Mouse (Mus musculus): ENCODE results near the gene Arhgef2. TPM values are rescaled to one million over a fixed set of nuclear protein-coding genes. Genes with fewer than 3 reads are reported as not detected.

Arhgef2 gene
- polyA plus RNA-seq, 1 experiment from 2014 or later, result 102 TPM

DNA sequence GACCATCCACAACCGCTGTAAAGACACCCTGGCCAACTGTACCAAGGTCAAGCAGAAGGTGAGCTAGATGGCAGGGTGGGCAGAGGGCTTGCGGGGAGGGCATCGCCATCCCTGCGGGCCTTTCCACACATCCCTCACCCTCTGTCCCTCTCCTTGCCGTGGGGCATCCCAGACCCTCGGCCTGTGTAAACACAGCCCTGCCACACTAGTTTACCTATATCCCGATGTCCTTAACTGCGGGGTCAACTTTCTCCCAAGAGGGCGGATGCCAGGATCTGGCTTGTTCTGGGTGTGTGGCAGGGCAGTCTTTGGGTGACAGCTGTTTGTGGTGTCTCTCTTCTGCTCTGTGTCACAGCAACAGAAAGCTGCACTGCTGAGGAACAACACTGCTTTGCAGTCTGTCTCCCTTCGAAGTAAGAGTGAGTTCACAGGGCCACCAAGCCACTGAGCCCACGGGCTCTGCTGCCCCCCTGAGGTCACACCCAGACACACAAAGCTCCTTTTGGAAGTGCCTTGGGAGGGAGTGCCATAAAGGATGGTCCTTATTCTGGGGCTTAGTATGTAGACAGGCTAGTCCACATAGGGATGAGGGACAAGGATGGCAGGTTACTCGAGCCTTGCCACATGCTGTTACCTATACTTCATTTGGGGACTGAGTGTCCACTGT, 26.3 kb downstream of the Arhgef2 start:
- Histone ChIP-seq H3K9ac (ENCODE audit: low read depth, low read length) (no peak overlapping the region), H3K27ac (ENCODE audit: low read depth, low read length) (no peak overlapping the region), H3K9me3 (replicated peaks; ENCODE audit: control insufficient read depth, low read length) (no peaks in the 10 kb centered on the region), H3K36me3 (ENCODE audit: control insufficient read depth, insufficient read depth, low read length) (peaks cover 60% of the 10 kb centered on the region), H3K4me3 (ENCODE audit: low read depth, low read length) (no peak overlapping the region), H3K4me1 (ENCODE audit: control insufficient read depth, insufficient read depth, low read length) (peaks cover 58% of the 10 kb centered on the region), H3K4me2 (no peak overlapping the region), H3K27me3 (ENCODE audit: control insufficient read depth, insufficient read depth, low read length) (no peaks in the 10 kb centered on the region)
- no peak for ATAC-seq (replicated peaks; ENCODE audit: insufficient number of reproducible peaks, low FRiP score, low TSS enrichment)
- 71% methylated on average over 12 of the region's 12 CpGs for WGBS (ENCODE audit: insufficient replicate concordance)

DNA sequence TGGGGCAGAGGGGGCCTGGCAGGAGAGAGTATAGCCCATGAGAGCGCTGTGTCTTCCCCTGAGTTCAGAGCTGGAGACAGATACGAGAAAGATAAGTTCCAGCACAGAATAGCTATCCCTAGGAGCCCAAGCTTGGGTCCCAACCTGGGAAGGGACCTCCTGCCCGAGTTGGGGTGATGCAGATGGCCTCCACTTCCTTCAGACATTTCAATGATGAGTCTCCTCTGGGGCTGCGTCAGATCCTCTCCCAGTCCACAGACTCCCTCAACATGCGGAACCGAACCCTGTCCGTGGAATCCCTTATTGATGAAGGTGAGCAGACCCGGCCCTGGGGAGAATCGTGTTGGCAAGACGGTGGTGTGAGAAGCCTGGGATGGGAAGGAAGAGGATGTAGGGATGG, 27.3 kb downstream of the Arhgef2 start:
- Histone ChIP-seq H3K4me3 (ENCODE audit: low read depth, low read length) (no peak overlapping the region), H3K9me3 (replicated peaks; ENCODE audit: control insufficient read depth, low read length) (no peaks in the 10 kb centered on the region), H3K9ac (ENCODE audit: low read depth, low read length) (no peak overlapping the region), H3K27me3 (ENCODE audit: control insufficient read depth, insufficient read depth, low read length) (no peaks in the 10 kb centered on the region), H3K4me1 (ENCODE audit: control insufficient read depth, insufficient read depth, low read length) (peaks cover 55% of the 10 kb centered on the region), H3K36me3 (ENCODE audit: control insufficient read depth, insufficient read depth, low read length) (peaks cover 64% of the 10 kb centered on the region), H3K27ac (ENCODE audit: low read depth, low read length) (no peak overlapping the region), H3K4me2 (no peak overlapping the region; the same call in 1 of the 2 replicates)
- WGBS (ENCODE audit: insufficient replicate concordance), result 87% methylated on average over 10 of the region's 10 CpGs
- no peak for ATAC-seq (replicated peaks; ENCODE audit: insufficient number of reproducible peaks, low FRiP score, low TSS enrichment)

DNA sequence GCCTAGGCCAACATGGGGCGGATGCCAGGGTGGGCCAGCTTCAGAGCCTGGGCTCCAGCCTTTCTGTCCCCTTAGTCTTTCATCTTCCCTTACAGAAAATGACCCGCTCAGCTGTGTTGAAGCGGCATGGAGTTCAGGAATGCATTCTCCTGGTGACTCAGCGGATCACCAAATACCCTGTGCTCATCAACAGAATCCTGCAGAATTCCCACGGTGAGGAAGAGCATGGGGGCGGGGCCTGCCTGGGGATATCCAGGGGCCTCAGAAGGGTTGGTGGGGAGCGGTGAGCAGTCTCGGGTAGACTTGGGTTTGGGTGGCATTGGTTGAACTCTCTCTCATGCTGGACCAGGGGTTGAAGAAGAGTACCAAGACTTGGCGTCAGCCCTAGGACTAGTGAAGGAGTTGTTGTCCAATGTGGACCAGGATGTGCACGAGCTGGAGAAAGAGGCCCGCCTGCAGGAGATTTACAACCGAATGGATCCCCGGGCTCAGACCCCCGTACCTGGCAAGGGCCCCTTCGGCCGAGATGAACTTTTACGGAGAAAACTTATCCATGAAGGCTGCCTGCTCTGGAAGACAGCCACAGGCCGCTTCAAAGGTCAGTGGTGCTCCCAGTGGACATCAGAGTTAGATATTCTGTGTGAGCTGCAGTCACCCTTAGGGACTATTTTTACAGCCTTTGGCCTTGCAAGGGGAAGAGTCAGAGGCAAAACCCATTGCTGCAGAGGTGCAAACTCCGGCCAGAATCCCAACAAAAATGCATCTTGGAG, 29.9 kb downstream of the Arhgef2 start:
- 88% methylated on average over 19 of the region's 19 CpGs for WGBS (ENCODE audit: insufficient replicate concordance)
- no peak overlapping the region for H3K4me2 ChIP-seq

DNA sequence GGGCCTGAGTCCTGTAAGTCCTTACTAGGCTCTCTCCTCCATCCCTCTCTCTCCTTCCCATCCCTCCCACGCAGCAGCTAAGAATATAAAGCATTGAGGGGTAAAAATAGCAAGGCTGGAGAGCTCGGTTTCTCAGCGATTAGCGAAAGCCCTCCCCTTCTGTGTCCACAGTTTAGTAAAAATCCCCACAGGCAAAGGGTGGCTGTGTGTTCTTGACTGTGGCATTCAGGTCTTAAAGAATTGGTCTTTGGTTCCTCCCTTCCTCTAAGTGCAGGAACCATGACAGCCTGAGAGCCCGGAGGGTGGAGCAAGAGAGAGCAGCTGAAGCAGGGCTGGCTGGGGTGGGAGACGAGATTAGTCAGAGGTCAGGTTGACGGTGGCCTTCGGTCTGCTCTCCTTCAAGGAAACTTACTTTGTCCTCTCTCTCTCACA, 30.8 kb downstream of the Arhgef2 start:
- no peaks in the 10 kb centered on the region for H3K27me3 ChIP-seq (ENCODE audit: control insufficient read depth, insufficient read depth, low read length)
- WGBS (ENCODE audit: insufficient replicate concordance), result 63% methylated on average over 8 of the region's 8 CpGs
- H3K9ac ChIP-seq (ENCODE audit: low read depth, low read length), result peak overlapping the region; percentile 56; the same call in 1 of the 2 replicates
- peaks cover 67% of the 10 kb centered on the region for H3K36me3 ChIP-seq (ENCODE audit: control insufficient read depth, insufficient read depth, low read length)
- ATAC-seq (replicated peaks; ENCODE audit: insufficient number of reproducible peaks, low FRiP score, low TSS enrichment), result no peak
- peaks cover 20% of the 10 kb centered on the region for H3K4me1 ChIP-seq (ENCODE audit: control insufficient read depth, insufficient read depth, low read length)
- H3K4me2 ChIP-seq, result 0 out of 2 replicates have a peak overlapping the region, but pooled peaks have one; percentile 16
- no peak overlapping the region for H3K4me3 ChIP-seq (ENCODE audit: low read depth, low read length)
- no peaks in the 10 kb centered on the region for H3K9me3 ChIP-seq (replicated peaks; ENCODE audit: control insufficient read depth, low read length)
- H3K27ac ChIP-seq (ENCODE audit: low read depth, low read length), result peak overlapping the region; percentile 67

More for the DNA sequence above, 29.9 kb downstream of the Arhgef2 start:
- Histone ChIP-seq H3K4me3 (ENCODE audit: low read depth, low read length) (no peak overlapping the region), H3K36me3 (ENCODE audit: control insufficient read depth, insufficient read depth, low read length) (peaks cover 70% of the 10 kb centered on the region), H3K9ac (ENCODE audit: low read depth, low read length) (no peak overlapping the region; the same call in 1 of the 2 replicates), H3K9me3 (replicated peaks; ENCODE audit: control insufficient read depth, low read length) (no peaks in the 10 kb centered on the region), H3K4me1 (ENCODE audit: control insufficient read depth, insufficient read depth, low read length) (peaks cover 29% of the 10 kb centered on the region), H3K27ac (ENCODE audit: low read depth, low read length) (peak overlapping the region; percentile 67), H3K27me3 (ENCODE audit: control insufficient read depth, insufficient read depth, low read length) (no peaks in the 10 kb centered on the region)
- ATAC-seq (replicated peaks; ENCODE audit: insufficient number of reproducible peaks, low FRiP score, low TSS enrichment), result no peak

DNA sequence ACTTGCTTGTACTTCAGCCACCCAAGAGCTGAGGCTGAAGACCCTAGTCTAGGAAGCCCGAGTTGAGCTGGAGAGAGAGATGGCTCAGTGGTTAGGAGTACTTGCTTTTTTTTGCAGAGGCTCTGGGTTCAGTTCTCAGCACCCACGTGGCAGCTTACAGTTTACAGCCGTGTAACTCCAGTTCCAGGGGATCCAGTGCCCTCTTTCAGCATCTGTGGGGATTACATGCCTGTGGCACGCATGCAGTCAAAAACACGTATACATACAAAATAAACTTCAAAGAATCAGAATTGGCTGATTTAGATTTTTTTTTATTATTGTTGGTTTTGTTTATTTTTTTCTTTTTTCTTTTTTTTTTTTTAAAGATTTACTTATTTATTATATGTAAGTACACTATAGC, 31.4 kb downstream of the Arhgef2 start:
- Histone ChIP-seq H3K36me3 (ENCODE audit: control insufficient read depth, insufficient read depth, low read length) (peaks cover 68% of the 10 kb centered on the region), H3K27ac (ENCODE audit: low read depth, low read length) (peak overlapping the region; percentile 67), H3K4me3 (ENCODE audit: low read depth, low read length) (no peak overlapping the region), H3K4me1 (ENCODE audit: control insufficient read depth, insufficient read depth, low read length) (peaks cover 15% of the 10 kb centered on the region), H3K27me3 (ENCODE audit: control insufficient read depth, insufficient read depth, low read length) (no peaks in the 10 kb centered on the region), H3K9ac (ENCODE audit: low read depth, low read length) (no peak overlapping the region), H3K4me2 (no peak overlapping the region), H3K9me3 (replicated peaks; ENCODE audit: control insufficient read depth, low read length) (no peaks in the 10 kb centered on the region)
- 90% methylated on average over 5 of the region's 5 CpGs for WGBS (ENCODE audit: insufficient replicate concordance)
- no peak for ATAC-seq (replicated peaks; ENCODE audit: insufficient number of reproducible peaks, low FRiP score, low TSS enrichment)

DNA sequence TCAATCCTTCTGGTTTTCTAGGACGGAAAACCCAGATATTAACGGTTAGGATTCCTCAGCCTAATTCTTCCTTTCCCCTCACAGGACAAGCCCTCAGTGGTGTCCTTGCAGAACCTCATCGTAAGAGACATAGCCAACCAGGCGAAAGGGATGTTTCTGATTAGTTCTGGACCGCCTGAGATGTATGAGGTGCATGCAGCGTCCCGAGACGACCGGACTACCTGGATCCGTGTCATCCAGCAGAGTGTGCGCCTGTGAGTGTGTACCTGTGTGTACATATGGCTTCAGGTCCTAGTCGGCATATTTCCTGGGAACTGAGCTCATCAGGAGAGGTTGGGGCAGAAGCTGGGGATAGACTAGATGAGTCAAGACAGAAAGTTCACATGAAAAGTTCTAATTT, 33.5 kb downstream of the Arhgef2 start:
- no peak overlapping the region for H3K4me2 ChIP-seq
- H3K27me3 ChIP-seq (ENCODE audit: control insufficient read depth, insufficient read depth, low read length), result no peaks in the 10 kb centered on the region
- no peak for ATAC-seq (replicated peaks; ENCODE audit: insufficient number of reproducible peaks, low FRiP score, low TSS enrichment)
- peaks cover 10% of the 10 kb centered on the region for H3K4me1 ChIP-seq (ENCODE audit: control insufficient read depth, insufficient read depth, low read length)
- no peak overlapping the region for H3K9ac ChIP-seq (ENCODE audit: low read depth, low read length)
- H3K27ac ChIP-seq (ENCODE audit: low read depth, low read length), result no peak overlapping the region
- 91% methylated on average over 12 of the region's 12 CpGs for WGBS (ENCODE audit: insufficient replicate concordance)
- no peak overlapping the region for H3K4me3 ChIP-seq (ENCODE audit: low read depth, low read length)
- peaks cover 77% of the 10 kb centered on the region for H3K36me3 ChIP-seq (ENCODE audit: control insufficient read depth, insufficient read depth, low read length)
- H3K9me3 ChIP-seq (replicated peaks; ENCODE audit: control insufficient read depth, low read length), result no peaks in the 10 kb centered on the region

DNA sequence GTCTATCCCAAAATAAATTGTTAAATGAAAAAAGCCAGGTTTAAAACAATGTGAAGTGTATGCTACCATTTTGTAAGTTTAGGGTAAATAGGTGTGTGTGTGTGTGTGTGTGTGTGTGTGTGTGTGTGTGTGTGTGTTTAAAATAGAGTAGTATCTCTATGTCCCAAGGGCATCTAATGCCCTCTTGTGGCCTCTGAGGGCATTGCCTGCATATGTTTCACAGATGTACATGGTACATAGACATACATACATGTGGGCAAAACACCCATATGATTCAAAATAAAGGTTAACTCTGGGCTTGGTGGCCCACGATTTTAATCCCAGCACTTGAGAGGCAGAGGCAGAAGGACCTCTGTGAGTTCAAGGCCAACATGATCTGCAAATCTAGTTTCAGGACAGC, 34.9 kb downstream of the Arhgef2 start:
- no peak overlapping the region for H3K4me3 ChIP-seq (ENCODE audit: low read depth, low read length)
- H3K27me3 ChIP-seq (ENCODE audit: control insufficient read depth, insufficient read depth, low read length), result no peaks in the 10 kb centered on the region
- 80% methylated on average over 1 of the region's 1 CpGs for WGBS (ENCODE audit: insufficient replicate concordance)
- peaks cover 70% of the 10 kb centered on the region for H3K36me3 ChIP-seq (ENCODE audit: control insufficient read depth, insufficient read depth, low read length)
- H3K9me3 ChIP-seq (replicated peaks; ENCODE audit: control insufficient read depth, low read length), result no peaks in the 10 kb centered on the region
- H3K4me2 ChIP-seq, result no peak overlapping the region
- no peak for ATAC-seq (replicated peaks; ENCODE audit: insufficient number of reproducible peaks, low FRiP score, low TSS enrichment)
- peaks cover 10% of the 10 kb centered on the region for H3K4me1 ChIP-seq (ENCODE audit: control insufficient read depth, insufficient read depth, low read length)
- H3K9ac ChIP-seq (ENCODE audit: low read depth, low read length), result no peak overlapping the region
- no peak overlapping the region for H3K27ac ChIP-seq (ENCODE audit: low read depth, low read length)

DNA sequence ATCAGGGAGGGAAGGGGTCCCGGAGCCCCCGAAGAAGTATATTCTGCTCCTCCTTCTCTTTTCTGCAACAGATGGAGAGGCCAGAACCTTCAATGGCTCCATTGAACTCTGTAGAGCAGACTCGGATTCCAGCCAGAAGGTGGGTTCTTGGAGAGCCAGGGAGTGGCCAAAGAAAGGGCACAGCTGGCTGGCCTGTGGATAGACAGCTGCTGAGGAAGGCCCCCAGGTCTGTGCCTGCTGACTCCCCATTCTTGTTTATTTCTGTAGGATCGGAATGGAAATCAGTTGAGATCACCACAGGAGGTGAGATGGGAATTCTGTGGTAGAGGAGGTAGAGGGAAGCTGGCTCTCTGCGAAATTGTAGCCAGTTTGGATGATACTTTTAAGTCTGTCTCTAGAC, 37.3 kb downstream of the Arhgef2 start:
- Histone ChIP-seq H3K27ac (ENCODE audit: low read depth, low read length) (no peak overlapping the region), H3K9ac (ENCODE audit: low read depth, low read length) (no peak overlapping the region), H3K4me3 (ENCODE audit: low read depth, low read length) (no peak overlapping the region), H3K36me3 (ENCODE audit: control insufficient read depth, insufficient read depth, low read length) (peaks cover 72% of the 10 kb centered on the region), H3K9me3 (replicated peaks; ENCODE audit: control insufficient read depth, low read length) (no peaks in the 10 kb centered on the region), H3K4me2 (no peak overlapping the region), H3K4me1 (ENCODE audit: control insufficient read depth, insufficient read depth, low read length) (no peaks in the 10 kb centered on the region), H3K27me3 (ENCODE audit: control insufficient read depth, insufficient read depth, low read length) (no peaks in the 10 kb centered on the region)
- no peak for ATAC-seq (replicated peaks; ENCODE audit: insufficient number of reproducible peaks, low FRiP score, low TSS enrichment)
- 81% methylated on average over 5 of the region's 5 CpGs for WGBS (ENCODE audit: insufficient replicate concordance)
